Mouse (Mus musculus) left cerebral cortex, postnatal 25 days (tissue): Measurements from ENCODE around the gene Sacm1l. TPM values are rescaled to one million over a fixed set of nuclear protein-coding genes. Genes with fewer than 3 reads are reported as not detected.
A peak's percentile ranks its signal among the peaks of the same experiment; 100 is the strongest.

Experiments
- DNase-seq, 2 experiments: peaks; one replicate each; pipeline ENCODE4 v3.0.0; 2022; ENCODE audit warnings: low spot score in 2 of 2, mixed read lengths in 1 of 2
- intact Hi-C: fragments of 180-260 bp; cut with DNase I; formaldehyde crosslinking; loops from one replicate; pipeline ENCODE4 v1.15.1; 2025
- total RNA-seq, 2 experiments: library from RNA; stranded (reverse); gene quantifications; 2 replicates each; pipeline ENCODE4 v1.2.3; 2021

The Sacm1l gene
- total RNA-seq, 2 experiments from 2014 or later: 59.5 to 61.9 TPM

DNA sequence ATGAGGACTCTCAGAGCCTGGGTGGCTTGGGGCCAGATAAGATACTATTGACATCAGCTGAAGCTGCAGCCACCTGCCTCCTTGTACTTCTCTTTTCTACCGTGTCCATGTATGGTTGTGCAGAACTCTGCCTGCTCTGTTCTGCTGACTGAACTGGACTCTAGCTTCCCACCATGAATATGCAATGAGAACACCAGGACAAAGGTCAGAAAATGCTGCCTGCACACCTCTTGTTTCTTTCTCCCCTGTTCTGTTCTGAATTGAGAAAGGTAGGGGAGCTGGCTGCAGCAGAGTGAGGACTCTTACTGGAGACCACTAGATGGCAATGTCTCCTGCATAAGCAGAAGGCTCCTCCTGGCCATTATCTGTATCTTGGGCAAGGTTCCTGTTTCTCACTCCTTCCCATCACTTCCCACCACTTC lies 109.1 kb downstream of the Sacm1l start:
- peak; percentile 37 to 64 for DNase-seq
- intact Hi-C loops: loop anchor here (2.0 to 5.0 kb wide), 2 partner anchors 74 to 158 kb away; no protein-coding TSS in a partner anchor

- DNase-seq: no peak
- intact Hi-C loops: no loop called here
Observed at GRCm38 (mm10) chr9:123640106-123640505, 110.5 kb downstream of the Sacm1l start.

Other genes starting within 250 kb of the Sacm1l start
- gene Lars2, start 162.8 kb upstream of the Sacm1l start, total RNA-seq: 10 to 100 TPM; 35.7 to 54.0 TPM
- 1 to 10 TPM; 6.1 to 7.2 TPM for gene Limd1, start 51.1 kb upstream of the Sacm1l start, total RNA-seq
- under 1 TPM; 0.43 to 0.55 TPM for gene Slc6a20b, start 102.8 kb downstream of the Sacm1l start, total RNA-seq
- gene Ccr9, start 148.7 kb downstream of the Sacm1l start, total RNA-seq: under 1 TPM; 0.07 to 0.11 TPM
- 10 to 100 TPM; 15.9 to 21.1 TPM for gene Slc6a20a, start 149.1 kb downstream of the Sacm1l start, total RNA-seq
- gene Lztfl1, start 187.9 kb downstream of the Sacm1l start, total RNA-seq: 10 to 100 TPM; 77.8 to 81.6 TPM